Mouse (Mus musculus) hindbrain, embryonic 16.5 days (tissue): Measurements from ENCODE around the gene Abhd18. TPM values are rescaled to one million over a fixed set of nuclear protein-coding genes. Genes with fewer than 3 reads are reported as not detected.
A peak's percentile ranks its signal among the peaks of the same experiment; 100 is the strongest.

Source experiments
- ATAC-seq: fragments of 200-750 bp; cut with Nextera tagmentation; 2 replicates; pipeline ENCODE4 v1.8.0; 2017; ENCODE audit warnings: moderate TSS enrichment, moderate library complexity
- H3K27ac ChIP-seq: fragments of 300-500 bp; sonication (generic); 2 replicates; pipeline ENCODE4 v1.5.1; 2014; ENCODE audit warnings: low read depth, mild to moderate bottlenecking, control low read depth, low read length, moderate library complexity
- H3K27me3 ChIP-seq: fragments of 300-500 bp; sonication (generic); replicated peaks from 2 replicates; pipeline ENCODE4 v1.6.1; 2014; ENCODE audit warnings: low read length; ENCODE audit not compliant: control insufficient read depth, insufficient read depth
- H3K36me3 ChIP-seq: fragments of 300-500 bp; sonication (generic); 2 replicates; pipeline ENCODE4 v1.6.1; 2014; ENCODE audit warnings: mild to moderate bottlenecking, low read length, moderate library complexity, mixed read lengths; ENCODE audit not compliant: control insufficient read depth, insufficient read depth
- H3K4me1 ChIP-seq: fragments of 300-500 bp; sonication (generic); 2 replicates; pipeline ENCODE4 v1.6.1; 2014; ENCODE audit warnings: low read depth, low read length; ENCODE audit not compliant: control insufficient read depth, insufficient read depth
- H3K4me2 ChIP-seq: fragments of 300-500 bp; sonication (generic); 2 replicates; pipeline ENCODE4 v1.6.1; 2014; ENCODE audit warnings: mild to moderate bottlenecking, low read length, control low read depth, moderate library complexity
- H3K4me3 ChIP-seq: fragments of 300-500 bp; sonication (generic); 2 replicates; pipeline ENCODE4 v1.5.1; 2014; ENCODE audit warnings: mild to moderate bottlenecking, low read length, control low read depth, moderate library complexity
- H3K9ac ChIP-seq: fragments of 300-500 bp; sonication (generic); 2 replicates; pipeline ENCODE4 v1.6.1; 2014; ENCODE audit warnings: low read depth, mild to moderate bottlenecking, control low read depth, low read length, moderate library complexity
- H3K9me3 ChIP-seq: fragments of 300-500 bp; sonication (generic); 2 replicates; pipeline ENCODE4 v1.6.1; 2014; ENCODE audit warnings: mild to moderate bottlenecking, low read length, moderate library complexity; ENCODE audit not compliant: control insufficient read depth
- WGBS: fragments of 180-500 bp; shearing (Covaris S2); extraction: QIAGEN DNeasy Blood & Tissue Kit; methylation state at CpG from one replicate; pipeline ENCODE4 v1.1.7; 2014; 5-methylcytosine and 5-hydroxymethylcytosine counted together
- polyA plus RNA-seq: library from polyadenylated mRNA; unstranded; fragments of >200 nt; fragmentation: Nextera tagmentation; extraction: Ambion mirVana; gene quantifications from 2 replicates; pipeline ENCODE4 v1.2.1, GENCODE M21; 2015

Abhd18 gene
- polyA plus RNA-seq, 1 experiment from 2014 or later, result 11.2 TPM

DNA sequence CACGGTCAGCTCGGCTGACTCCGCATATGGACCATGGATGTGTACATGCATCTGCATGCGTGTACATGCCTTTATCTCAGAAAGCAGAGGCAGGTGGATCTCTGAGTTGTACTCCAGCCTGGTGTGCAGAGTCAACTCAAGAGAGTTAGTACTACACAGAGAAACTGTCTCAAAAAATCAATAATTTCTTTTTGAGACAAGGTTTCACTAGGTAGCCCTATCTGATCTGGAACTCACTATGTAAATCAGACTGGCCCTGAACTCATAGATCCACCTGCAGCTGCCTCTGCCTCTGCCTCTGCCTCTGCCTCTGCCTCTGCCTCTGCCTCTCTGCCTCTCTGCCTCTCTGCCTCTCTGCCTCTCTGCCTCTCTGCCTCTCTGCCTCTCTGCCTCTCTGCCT is 91.8 kb downstream of the Abhd18 start:
- H3K9ac ChIP-seq, result no peak overlapping the region
- ATAC-seq, result no peak
- 98% methylated on average over 4 of the region's 4 CpGs for WGBS

GRCm38 (mm10) chr3:40939019-40939418 is 92.2 kb downstream of the Abhd18 start:
- Histone ChIP-seq H3K9me3 (no peaks in the 10 kb centered on the region), H3K27ac (no peak overlapping the region), H3K27me3 (no peaks in the 10 kb centered on the region), H3K4me2 (no peak overlapping the region), H3K36me3 (peaks cover 4% of the 10 kb centered on the region), H3K4me1 (no peaks in the 10 kb centered on the region), H3K4me3 (no peak overlapping the region), H3K9ac (no peak overlapping the region)
- ATAC-seq, result no peak

More for the DNA sequence above, 91.8 kb downstream of the Abhd18 start:
- H3K9me3 ChIP-seq, result no peaks in the 10 kb centered on the region
- no peak overlapping the region for H3K27ac ChIP-seq
- H3K4me3 ChIP-seq, result no peak overlapping the region
- H3K4me2 ChIP-seq, result no peak overlapping the region
- no peaks in the 10 kb centered on the region for H3K4me1 ChIP-seq
- peaks cover 9% of the 10 kb centered on the region for H3K36me3 ChIP-seq
- no peaks in the 10 kb centered on the region for H3K27me3 ChIP-seq

DNA sequence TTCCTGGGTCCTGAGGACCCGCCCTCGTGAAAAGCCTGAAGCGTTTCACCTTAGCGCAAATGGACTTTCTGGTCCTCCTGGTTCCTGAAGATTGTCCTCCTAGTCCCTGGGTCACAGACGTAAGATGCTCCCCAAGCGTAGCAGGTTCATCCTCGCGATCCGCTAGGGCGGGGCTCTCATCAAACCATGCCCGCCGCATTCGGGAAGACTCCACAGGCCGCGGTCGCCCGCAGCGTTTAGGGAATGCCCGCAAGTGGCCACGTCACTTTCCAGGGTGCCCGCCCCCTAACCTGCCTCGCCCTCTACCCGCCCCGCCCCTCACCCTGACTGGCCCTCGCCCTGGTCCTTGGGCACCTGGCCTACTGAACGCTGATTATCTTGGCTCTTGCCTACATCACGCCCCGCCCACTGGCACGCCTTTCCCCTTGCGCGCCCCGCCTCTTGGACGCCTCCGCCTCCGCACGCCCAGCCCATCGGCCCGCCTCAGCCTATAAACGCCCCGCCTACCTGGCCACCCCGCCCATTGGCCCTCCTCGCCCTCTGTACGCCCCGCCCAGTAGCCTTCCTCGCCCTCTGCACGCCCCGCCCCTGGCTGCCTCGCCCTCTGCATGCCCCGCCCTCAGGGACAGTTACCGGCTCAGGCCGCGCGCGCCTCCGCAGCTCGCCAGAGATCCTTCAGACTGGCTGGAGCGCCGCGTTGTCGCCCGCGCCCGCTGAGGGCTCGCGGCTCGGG is 102.6 kb downstream of the Abhd18 start, which contains the start of gene Larp1b:
TSS of gene Larp1b (plus strand) at position 659 of the 733 bp plus-strand sequence.
- H3K4me1 ChIP-seq, result peaks cover 11% of the 10 kb centered on the region
- H3K27me3 ChIP-seq, result no peaks in the 10 kb centered on the region
- WGBS, result under 1% methylated on average over 62 of the region's 66 CpGs
- peak within 1 kb of the TSS; percentile 82 for H3K27ac ChIP-seq
- ATAC-seq, result peak; percentile 95
- H3K4me3 ChIP-seq, result peak within 1 kb of the TSS; percentile 86
- H3K4me2 ChIP-seq, result peak within 1 kb of the TSS; percentile 99
- peak within 1 kb of the TSS; percentile 84 for H3K9ac ChIP-seq
- no peaks in the 10 kb centered on the region for H3K9me3 ChIP-seq
- no peaks in the 10 kb centered on the region for H3K36me3 ChIP-seq

DNA sequence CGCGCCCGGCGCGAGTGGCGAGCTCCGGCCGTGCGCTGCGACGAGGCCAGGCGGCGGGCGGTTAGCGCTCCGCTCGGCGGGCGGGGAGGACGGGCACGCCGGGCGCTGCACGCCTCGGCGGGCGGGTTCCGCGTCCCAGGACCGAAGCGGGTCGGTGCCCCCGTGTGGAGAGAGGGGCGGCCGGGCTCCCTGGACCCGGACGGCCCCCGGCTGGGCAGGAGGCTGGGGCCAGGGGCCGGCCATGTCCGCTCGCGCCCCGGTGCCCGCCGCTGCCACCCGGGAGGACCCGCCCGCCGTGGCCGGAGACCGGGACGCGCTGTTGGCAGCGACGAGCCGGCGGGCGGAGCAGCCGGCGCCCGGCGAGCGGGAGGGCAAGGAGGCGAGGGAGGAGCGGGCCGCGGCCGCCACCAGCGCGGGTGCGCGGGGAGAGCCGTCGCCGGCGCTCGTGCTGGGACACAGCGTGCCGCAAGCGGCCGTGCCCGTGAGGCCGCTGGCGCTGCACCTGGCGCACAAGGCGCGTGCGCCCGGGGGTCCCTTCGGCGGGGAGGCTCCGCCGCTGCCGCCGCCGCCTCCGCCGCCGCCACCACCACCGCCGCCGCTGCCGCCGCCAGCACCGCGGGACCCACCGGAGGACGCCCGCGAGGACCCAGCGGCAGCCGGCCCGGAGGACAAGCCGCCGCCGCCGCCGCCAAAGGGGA is 103.3 kb downstream of the Abhd18 start:
- ATAC-seq, result peak; percentile 6; the same call in 1 of the 2 replicates
- no peaks in the 10 kb centered on the region for H3K9me3 ChIP-seq
- peak overlapping the region; percentile 82 for H3K27ac ChIP-seq
- no peaks in the 10 kb centered on the region for H3K27me3 ChIP-seq
- H3K4me2 ChIP-seq, result peak overlapping the region; percentile 99
- WGBS, result 0% methylated on average over 67 of the region's 118 CpGs
- H3K4me1 ChIP-seq, result peaks cover 11% of the 10 kb centered on the region
- no peaks in the 10 kb centered on the region for H3K36me3 ChIP-seq
- peak overlapping the region; percentile 84 for H3K9ac ChIP-seq
- H3K4me3 ChIP-seq, result peak overlapping the region; percentile 86

DNA sequence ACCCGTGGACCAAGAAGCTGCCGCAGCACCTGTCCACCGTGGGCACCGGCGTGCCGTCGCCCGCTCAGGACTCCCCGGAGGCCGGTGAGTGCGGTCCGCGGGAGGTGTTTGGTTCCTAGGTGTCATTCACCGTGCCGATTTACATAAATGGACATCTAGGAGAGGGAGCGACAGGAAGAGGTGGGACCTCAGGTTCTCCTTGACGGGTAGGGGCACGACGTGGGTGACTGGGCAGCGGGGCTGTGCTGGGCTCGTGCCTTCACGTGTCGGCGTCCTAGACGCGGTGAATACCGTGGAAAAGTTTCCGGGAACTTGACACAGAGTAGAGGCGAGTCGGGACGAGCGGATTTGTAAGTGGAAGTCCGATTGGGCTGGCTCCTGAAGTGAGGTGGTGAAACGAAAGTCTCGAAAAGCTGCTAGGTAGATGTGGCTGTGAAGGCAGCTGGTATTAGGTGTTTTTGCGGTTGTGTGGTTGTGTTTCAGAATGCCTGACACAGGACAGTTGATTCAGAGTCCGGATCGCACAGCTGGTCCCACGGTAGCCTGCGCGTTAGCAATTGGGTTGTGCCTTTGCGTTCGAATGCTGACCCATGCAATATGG is 103.9 kb downstream of the Abhd18 start:
- Histone ChIP-seq H3K4me1 (peaks cover 11% of the 10 kb centered on the region), H3K36me3 (no peaks in the 10 kb centered on the region), H3K27ac (0 out of 2 replicates have a peak overlapping the region, but pooled peaks have one; percentile 82), H3K9ac (peak overlapping the region; percentile 84), H3K4me3 (peak overlapping the region; percentile 86), H3K27me3 (no peaks in the 10 kb centered on the region), H3K4me2 (peak overlapping the region; percentile 99), H3K9me3 (no peaks in the 10 kb centered on the region)
- no peak for ATAC-seq
- under 1% methylated on average over 40 of the region's 43 CpGs for whole genome bisulfite sequencing

DNA sequence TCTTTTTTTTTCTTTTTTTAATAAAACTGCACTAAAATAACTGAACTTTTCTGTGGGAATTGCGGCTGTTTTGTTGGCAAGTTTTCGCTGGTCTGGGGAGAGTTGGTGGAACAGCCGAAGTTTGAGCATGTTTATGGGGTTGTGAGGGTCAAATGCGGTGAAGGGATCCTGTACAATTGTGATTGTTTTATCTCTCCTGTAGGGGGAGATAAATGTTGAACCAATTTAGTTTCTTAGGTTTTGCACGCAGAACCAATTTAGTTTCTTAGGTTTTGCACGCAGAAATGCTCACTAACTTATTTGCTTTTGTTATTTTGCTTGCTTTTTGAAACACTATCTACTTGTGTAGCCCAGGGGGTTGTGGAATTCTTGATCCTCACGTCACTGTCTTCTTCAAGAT is 104.6 kb downstream of the Abhd18 start:
- Histone ChIP-seq H3K9me3 (no peaks in the 10 kb centered on the region), H3K36me3 (no peaks in the 10 kb centered on the region), H3K9ac (no peak overlapping the region), H3K4me1 (peaks cover 11% of the 10 kb centered on the region), H3K4me3 (peak overlapping the region; percentile 86), H3K27ac (no peak overlapping the region), H3K4me2 (peak overlapping the region; percentile 99), H3K27me3 (no peaks in the 10 kb centered on the region)
- WGBS, result 10% methylated on average over 7 of the region's 7 CpGs
- ATAC-seq, result no peak

GRCm38 (mm10) chr3:40952606-40953005 is 105.8 kb downstream of the Abhd18 start:
- Histone ChIP-seq H3K27me3 (no peaks in the 10 kb centered on the region), H3K4me2 (no peak overlapping the region), H3K9ac (no peak overlapping the region), H3K4me1 (peaks cover 11% of the 10 kb centered on the region), H3K36me3 (no peaks in the 10 kb centered on the region), H3K27ac (no peak overlapping the region), H3K4me3 (no peak overlapping the region), H3K9me3 (no peaks in the 10 kb centered on the region)
- no peak for ATAC-seq

GRCm38 (mm10) chr3:40954792-40955191 is 108.0 kb downstream of the Abhd18 start:
- Histone ChIP-seq H3K4me1 (peaks cover 11% of the 10 kb centered on the region), H3K9me3 (no peaks in the 10 kb centered on the region), H3K4me2 (no peak overlapping the region), H3K27me3 (no peaks in the 10 kb centered on the region), H3K4me3 (no peak overlapping the region), H3K36me3 (no peaks in the 10 kb centered on the region), H3K9ac (no peak overlapping the region), H3K27ac (no peak overlapping the region)
- WGBS, result 88% methylated on average over 1 of the region's 1 CpGs
- ATAC-seq, result no peak

DNA sequence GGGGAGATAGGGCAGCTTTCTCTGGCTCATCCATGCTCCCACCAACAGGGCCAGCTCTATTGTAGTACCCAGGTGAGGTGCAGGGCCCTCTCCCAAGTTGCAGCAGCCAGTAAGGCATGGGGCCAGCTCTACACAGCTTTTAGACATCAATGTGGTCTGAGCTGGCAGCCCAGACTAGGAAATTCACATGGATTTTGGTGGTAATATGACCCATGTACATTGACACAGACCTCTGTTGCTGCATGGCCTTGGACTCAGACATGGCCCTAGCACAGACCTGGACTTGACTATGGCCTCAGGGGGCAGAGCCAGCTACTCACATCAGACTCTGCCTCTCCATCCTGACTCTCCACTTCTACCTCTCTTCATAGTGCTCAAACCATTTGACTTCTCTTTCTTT is 112.1 kb downstream of the Abhd18 start:
- H3K4me1 ChIP-seq, result no peaks in the 10 kb centered on the region
- no peak overlapping the region for H3K9ac ChIP-seq
- no peaks in the 10 kb centered on the region for H3K9me3 ChIP-seq
- no peaks in the 10 kb centered on the region for H3K36me3 ChIP-seq
- no peak overlapping the region for H3K27ac ChIP-seq
- H3K4me3 ChIP-seq, result no peak overlapping the region
- ATAC-seq, result no peak
- H3K4me2 ChIP-seq, result no peak overlapping the region
- no peaks in the 10 kb centered on the region for H3K27me3 ChIP-seq
